Mouse (Mus musculus) heart, postnatal 14 days (tissue): ENCODE results near the gene Tnip1. TPM values are rescaled to one million over a fixed set of nuclear protein-coding genes. Genes with fewer than 3 reads are reported as not detected.
A peak's percentile ranks its signal among the peaks of the same experiment; 100 is the strongest.

Source experiments
- DNase-seq, 2 experiments: peaks; one replicate each; pipeline ENCODE4 v3.0.0; 2021 to 2022
- intact Hi-C: fragments of 180-260 bp; cut with DNase I; formaldehyde crosslinking; loops from one replicate; pipeline ENCODE4 v1.15.1; 2025
- total RNA-seq, 2 experiments: library from RNA; stranded (reverse); gene quantifications; 2 replicates each; pipeline ENCODE4 v1.2.3; 2021

Gene Tnip1
- total RNA-seq, 2 experiments from 2014 or later, result 27.7 to 30.4 TPM

- intact Hi-C loops, result no loop called here
Measured at GRCm38 (mm10) chr11:54939501-54939900, 23.2 kb downstream of the Tnip1 start.

GRCm38 (mm10) chr11:54936771-54937140 is 26.0 kb downstream of the Tnip1 start:
- intact Hi-C loops, result no loop called here
- no peak for DNase-seq

More at GRCm38 (mm10) chr11:54939501-54939900, 23.2 kb downstream of the Tnip1 start:
- no peak for DNase-seq

- intact Hi-C loops, result no loop called here
Measured at GRCm38 (mm10) chr11:54936035-54936770, 26.5 kb downstream of the Tnip1 start.

GRCm38 (mm10) chr11:54934198-54934597 is 28.5 kb downstream of the Tnip1 start:
- no peak for DNase-seq
- intact Hi-C loops, result no loop called here

More at GRCm38 (mm10) chr11:54936035-54936770, 26.5 kb downstream of the Tnip1 start:
- no peak for DNase-seq

- no peak for DNase-seq
- intact Hi-C loops, result no loop called here
Measured at GRCm38 (mm10) chr11:54932540-54932939, 30.2 kb downstream of the Tnip1 start.

GRCm38 (mm10) chr11:54931405-54932093 is 31.2 kb downstream of the Tnip1 start:
- intact Hi-C loops, result loop anchor here (1.0 to 2.0 kb wide), 2 partner anchors 53 to 107 kb away; no protein-coding TSS in a partner anchor

GRCm38 (mm10) chr11:54930318-54930979 is 32.3 kb downstream of the Tnip1 start:
- peak; percentile 68 to 78 for DNase-seq
- intact Hi-C loops, result loop anchor here (2.0 kb wide), 1 partner anchor 108 kb away; no protein-coding TSS in a partner anchor

More at GRCm38 (mm10) chr11:54931405-54932093, 31.2 kb downstream of the Tnip1 start:
- DNase-seq, result peak; percentile 58 to 75

- intact Hi-C loops, result loop anchor here (2.0 to 5.0 kb wide), 3 partner anchors 109 to 227 kb away; no protein-coding TSS in a partner anchor
- no peak for DNase-seq
Measured at GRCm38 (mm10) chr11:54929744-54930143, 33.0 kb downstream of the Tnip1 start.

- intact Hi-C loops, result loop anchor here (5.0 kb wide), 2 partner anchors 158 to 227 kb away; no protein-coding TSS in a partner anchor
- no peak for DNase-seq
Measured at GRCm38 (mm10) chr11:54929290-54929689, 33.4 kb downstream of the Tnip1 start.

GRCm38 (mm10) chr11:54928886-54929285 is 33.8 kb downstream of the Tnip1 start:
- intact Hi-C loops, result loop anchor here (5.0 kb wide), 2 partner anchors 158 to 227 kb away; no protein-coding TSS in a partner anchor

GRCm38 (mm10) chr11:54928219-54928618 is 34.5 kb downstream of the Tnip1 start:
- intact Hi-C loops, result loop anchor here (5.0 kb wide), 2 partner anchors 159 to 226 kb away; no protein-coding TSS in a partner anchor
- no peak for DNase-seq

More at GRCm38 (mm10) chr11:54928886-54929285, 33.8 kb downstream of the Tnip1 start:
- no peak for DNase-seq

- intact Hi-C loops, result loop anchor here (1.0 to 5.0 kb wide), 3 partner anchors 47 to 225 kb away; no protein-coding TSS in a partner anchor
Measured at GRCm38 (mm10) chr11:54927346-54928140, 35.2 kb downstream of the Tnip1 start.

GRCm38 (mm10) chr11:54924145-54924544 is 38.6 kb downstream of the Tnip1 start:
- DNase-seq, result no peak
- intact Hi-C loops, result no loop called here

More at GRCm38 (mm10) chr11:54927346-54928140, 35.2 kb downstream of the Tnip1 start:
- peak; percentile 73 to 85 for DNase-seq

- intact Hi-C loops, result no loop called here
- DNase-seq, result no peak
Measured at GRCm38 (mm10) chr11:54922488-54922887, 40.2 kb downstream of the Tnip1 start.

- peak; percentile 58 to 65 for DNase-seq
- intact Hi-C loops, result no loop called here
Measured at GRCm38 (mm10) chr11:54921798-54922197, 40.9 kb downstream of the Tnip1 start.

GRCm38 (mm10) chr11:54920973-54921580 is 41.6 kb downstream of the Tnip1 start:
- peak in 1 of 2 experiments; percentile 35 for DNase-seq
- intact Hi-C loops, result no loop called here

- DNase-seq, result no peak
- intact Hi-C loops, result no loop called here
Measured at GRCm38 (mm10) chr11:54920127-54920972, 42.4 kb downstream of the Tnip1 start.

GRCm38 (mm10) chr11:54918273-54918672 is 44.4 kb downstream of the Tnip1 start:
- intact Hi-C loops, result no loop called here
- no peak for DNase-seq
